Mouse (Mus musculus) urinary bladder, postnatal 14 days (tissue): ENCODE measurements around the gene Fhit.

Experiments used
- DNase-seq: peaks from one replicate; pipeline ENCODE4 v3.0.0; 2021; ENCODE audit warnings: low spot score

Gene Fhit

GRCm38 (mm10) chr14:9688664-9689257, 1473.1 kb downstream of the Fhit start:
- DNase-seq = no peak

DNA sequence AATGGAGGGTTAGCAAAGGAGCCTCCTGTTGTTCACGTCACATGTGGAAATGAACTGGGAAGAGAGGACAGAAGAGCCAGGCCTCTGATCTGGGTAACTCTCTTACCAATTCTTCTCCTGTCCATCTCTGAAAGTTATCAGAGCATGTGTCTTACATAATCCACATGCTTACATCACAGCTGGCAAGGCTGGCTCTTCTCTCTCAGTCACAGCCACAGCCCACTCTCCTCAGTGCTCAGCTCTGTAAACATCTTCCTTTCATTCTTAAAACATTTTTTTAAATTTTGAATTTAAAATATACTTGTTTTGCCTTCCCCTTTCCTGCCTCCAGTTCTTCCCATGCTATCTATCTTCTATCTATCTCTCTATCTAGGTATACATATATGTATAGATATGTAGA, 1477.5 kb downstream of the Fhit start:
- no peak for DNase-seq

- DNase-seq = no peak
These were observed 1489.1 kb downstream of the Fhit start for GRCm38 (mm10) chr14:9672728-9673127.

- DNase-seq = no peak
These were observed 1490.1 kb downstream of the Fhit start for GRCm38 (mm10) chr14:9671776-9672175.

DNA sequence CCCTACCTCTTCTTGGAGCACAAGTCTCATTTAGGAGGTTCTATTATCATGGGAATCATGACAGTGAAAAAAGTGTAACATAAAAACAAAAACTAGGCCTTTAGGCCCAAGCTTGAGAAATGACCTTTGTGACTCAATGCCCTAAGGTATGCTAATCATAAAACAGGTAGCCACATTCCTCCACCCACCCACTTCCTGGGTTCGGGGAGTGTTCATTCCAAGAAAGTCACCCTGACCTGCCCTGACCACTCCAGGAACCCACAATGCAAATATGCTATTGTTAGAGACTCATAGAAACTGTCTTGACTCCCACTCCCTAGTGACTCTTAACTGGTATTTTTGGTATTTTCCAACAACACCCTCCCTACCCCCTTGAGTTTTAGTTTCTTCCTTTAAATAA, 1492.1 kb downstream of the Fhit start:
- no peak for DNase-seq

DNA sequence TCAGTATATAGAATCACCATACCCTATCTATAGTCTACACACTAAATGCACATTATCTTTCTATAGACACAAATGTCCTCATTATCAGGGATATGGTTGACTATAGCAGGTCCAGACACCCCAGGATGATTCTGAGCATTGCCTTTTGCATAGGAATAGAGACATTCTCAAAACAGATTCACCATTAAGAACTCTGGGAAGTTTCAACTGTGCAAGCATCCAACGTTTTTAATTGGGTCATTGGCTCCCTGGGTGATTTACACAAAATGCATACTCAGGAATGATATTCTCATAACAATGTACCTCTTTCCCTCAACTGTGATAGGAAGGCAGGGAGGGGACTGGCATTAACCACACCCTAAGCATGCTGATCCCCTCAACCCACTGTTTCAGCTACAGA, 1503.4 kb downstream of the Fhit start:
- no peak for DNase-seq

DNA sequence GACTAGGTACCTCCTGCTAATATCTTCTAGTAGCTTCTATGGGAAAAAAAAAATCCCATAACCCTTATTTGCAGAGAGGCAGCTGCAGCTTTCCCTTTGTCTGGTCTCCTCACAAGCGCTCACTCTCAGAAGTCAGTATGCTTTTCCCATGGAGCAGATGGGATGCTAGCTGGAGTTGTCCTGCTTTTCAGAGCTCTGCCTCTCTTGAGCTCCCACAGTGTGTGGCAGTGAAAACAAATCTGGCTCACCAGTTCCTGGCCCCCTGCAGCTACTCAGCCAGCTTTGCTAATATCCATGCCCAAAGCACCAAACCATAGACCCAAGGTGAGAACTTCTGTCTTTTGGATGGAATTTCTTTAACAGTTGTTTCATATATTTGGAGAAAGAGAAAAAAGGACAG, 1510.4 kb downstream of the Fhit start:
- no peak for DNase-seq

GRCm38 (mm10) chr14:9648416-9648815, 1513.4 kb downstream of the Fhit start:
- no peak for DNase-seq

DNA sequence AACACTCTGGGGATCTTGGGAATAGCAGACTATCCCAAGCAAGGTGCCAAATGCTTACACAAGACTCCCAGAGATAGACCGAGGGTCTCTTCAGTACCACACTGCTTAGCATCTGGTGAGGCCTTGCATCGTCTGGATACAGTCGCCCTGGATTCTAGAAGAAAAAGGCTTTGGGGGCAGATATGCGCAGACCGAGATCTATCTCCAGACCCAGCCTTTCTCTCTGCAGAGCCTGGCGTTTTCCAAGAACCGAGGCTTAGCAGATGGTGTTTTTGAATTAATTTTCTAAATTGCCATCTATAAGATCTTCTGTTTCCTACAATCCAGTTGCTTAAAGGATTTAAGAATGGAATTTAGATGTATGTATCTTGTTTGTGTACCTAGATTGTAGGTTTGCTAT, 1515.6 kb downstream of the Fhit start:
- DNase-seq = no peak

- no peak for DNase-seq
These were observed 1517.3 kb downstream of the Fhit start for GRCm38 (mm10) chr14:9644216-9645166.

DNA sequence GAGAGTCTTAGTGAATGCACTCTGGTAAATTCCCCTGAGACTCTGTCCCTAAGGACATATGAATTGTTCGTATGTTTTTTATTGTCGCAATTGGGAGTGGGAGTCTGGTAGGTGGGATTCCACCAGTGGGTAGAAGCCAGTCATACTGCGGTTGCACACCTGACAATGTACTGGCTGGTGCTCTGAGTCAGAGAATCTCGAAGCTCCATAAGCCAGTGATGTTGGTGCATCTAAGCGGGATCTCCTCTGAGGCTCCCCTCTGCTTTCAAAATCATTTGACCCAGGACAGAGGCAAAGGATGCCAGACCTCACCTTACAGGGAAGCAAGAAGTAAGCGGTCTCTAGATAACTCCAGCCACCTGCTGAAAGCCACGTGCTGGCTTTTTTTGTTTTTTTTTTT, 1518.1 kb downstream of the Fhit start:
- DNase-seq = no peak

GRCm38 (mm10) chr14:9642628-9643027, 1519.2 kb downstream of the Fhit start:
- no peak for DNase-seq

GRCm38 (mm10) chr14:9642068-9642467, 1519.8 kb downstream of the Fhit start:
- DNase-seq = no peak

DNA sequence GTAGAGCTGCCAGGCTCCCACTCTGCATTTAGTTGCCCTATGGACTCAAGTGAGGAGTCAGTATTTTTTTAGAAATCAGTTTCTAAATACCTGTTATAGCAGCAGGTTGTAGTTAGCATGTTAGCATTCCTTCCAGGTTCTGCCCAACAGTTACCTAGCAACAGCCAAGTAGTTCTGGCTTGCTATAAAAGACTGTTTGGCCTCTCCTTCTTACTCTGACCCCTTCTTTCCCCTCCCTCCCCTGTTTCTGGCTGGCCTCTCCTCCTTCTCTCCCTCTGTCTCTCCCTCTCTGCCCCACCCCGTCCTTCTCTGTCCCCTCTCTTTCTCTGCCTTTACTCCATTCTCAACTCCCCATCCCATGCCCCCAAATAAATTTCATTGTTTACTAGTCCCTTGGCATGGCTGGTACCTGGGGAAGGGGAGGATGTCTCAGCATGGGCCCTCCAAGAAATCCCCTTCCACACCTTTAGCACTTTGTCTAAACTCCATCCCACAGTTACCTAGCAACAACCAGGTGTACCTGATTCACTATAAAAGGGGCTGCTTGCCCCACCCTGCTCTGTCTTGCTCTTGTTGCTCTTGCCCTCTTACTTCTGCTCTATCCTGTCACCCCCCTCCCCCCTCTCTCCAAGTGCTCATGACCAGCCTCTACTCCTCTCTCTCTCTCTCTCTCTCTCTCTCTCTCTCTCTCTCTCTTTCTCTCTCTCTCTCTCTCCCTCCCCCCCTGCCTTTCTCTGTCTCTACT, 1527.4 kb downstream of the Fhit start:
- DNase-seq = no peak

DNA sequence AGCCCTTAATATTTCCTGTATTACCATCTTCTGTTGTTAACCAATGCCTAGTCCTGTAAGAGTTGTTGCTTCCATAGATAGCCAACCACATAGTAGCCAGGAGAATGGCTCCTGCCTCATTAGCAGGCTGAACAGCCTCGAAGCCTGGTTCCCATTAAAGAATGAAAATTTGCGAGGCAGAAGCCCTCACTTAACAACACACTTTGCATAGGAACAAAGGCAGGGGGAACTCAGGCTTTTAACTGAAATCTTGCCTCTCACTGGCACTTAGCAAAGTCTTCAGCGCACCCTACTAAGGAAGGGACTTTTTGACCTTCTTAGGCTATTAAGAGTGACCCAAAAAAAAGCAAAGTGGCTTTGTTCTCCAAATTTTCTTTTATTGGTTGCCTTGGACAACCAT, 1529.3 kb downstream of the Fhit start:
- DNase-seq = no peak

GRCm38 (mm10) chr14:9623219-9624043, 1538.4 kb downstream of the Fhit start:
- no peak for DNase-seq

DNA sequence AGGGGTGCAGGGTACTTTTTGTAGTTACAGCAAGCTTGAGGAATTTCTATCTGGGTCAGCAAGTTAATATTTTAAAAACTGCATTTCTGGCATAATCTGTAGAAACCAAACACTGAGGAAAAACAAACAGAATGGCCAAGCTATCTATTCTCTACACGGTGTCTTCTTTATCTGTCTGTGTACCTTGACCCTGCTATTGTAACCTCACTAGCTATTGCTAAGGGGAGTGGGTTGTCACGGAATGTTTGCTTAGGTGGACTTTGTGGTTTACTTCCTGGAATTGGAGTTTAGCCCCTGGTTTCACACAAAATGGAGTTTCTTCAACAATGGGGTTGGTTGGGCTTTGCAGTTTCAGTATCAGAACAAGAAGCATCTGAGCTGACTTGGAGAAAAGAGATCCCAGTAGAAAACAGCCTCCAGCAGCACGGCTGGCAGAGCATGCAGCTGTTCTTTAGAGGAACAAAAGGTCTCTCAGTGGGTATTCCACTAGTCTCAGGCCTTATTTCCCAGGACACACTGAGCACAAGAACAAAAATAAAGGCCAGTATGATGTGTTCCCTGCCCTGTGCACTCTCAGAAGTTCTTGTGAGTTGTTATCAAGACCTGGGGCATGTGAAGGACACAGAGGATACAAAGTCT, 1540.8 kb downstream of the Fhit start:
- no peak for DNase-seq

- DNase-seq = no peak
These were observed 1542.0 kb downstream of the Fhit start for GRCm38 (mm10) chr14:9619840-9620239.

- DNase-seq = no peak
These were observed 1548.7 kb downstream of the Fhit start for GRCm38 (mm10) chr14:9613126-9613525.

- no peak for DNase-seq
These were observed 1552.7 kb downstream of the Fhit start for GRCm38 (mm10) chr14:9609120-9609519.

- no peak for DNase-seq
These were observed 1555.1 kb downstream of the Fhit start for GRCm38 (mm10) chr14:9606584-9607377.
